Mouse (Mus musculus): ENCODE measurements around the gene Aox1. TPM values are rescaled to one million over a fixed set of nuclear protein-coding genes. Genes with fewer than 3 reads are reported as not detected.

Aox1 gene
- polyA plus RNA-seq, 1 experiment from 2014 or later = 0.07 TPM

DNA sequence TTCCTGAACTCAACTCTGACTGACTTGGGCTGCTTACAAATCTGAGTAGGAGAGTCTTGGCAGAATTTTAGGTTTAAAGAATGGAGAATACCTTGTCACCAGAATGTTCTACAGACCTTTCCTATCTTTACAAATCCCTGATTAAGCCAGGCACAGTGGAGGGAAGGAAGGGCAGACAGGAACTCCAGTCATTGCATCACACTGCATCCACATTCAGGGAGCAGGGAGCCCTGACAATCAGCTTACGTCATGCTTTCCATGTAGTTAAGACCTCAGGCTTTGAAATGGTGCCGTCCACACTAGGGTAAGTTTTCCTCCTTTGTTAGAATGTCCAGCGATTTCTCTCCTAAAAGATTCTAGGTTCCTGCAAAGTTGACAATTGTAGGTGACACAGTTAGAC lies 61.5 kb downstream of the Aox1 start:
- WGBS (ENCODE audit: insufficient replicate concordance) = 45% methylated on average over 3 of the region's 3 CpGs
- Histone ChIP-seq H3K4me3 (no peak overlapping the region), H3K27ac (no peak overlapping the region), H3K36me3 (no peaks in the 10 kb centered on the region), H3K9me3 (replicated peaks) (no peaks in the 10 kb centered on the region), H3K4me1 (no peaks in the 10 kb centered on the region), H3K9ac (no peak overlapping the region), H3K4me2 (no peak overlapping the region), H3K27me3 (replicated peaks) (no peaks in the 10 kb centered on the region)
- ATAC-seq = no peak

DNA sequence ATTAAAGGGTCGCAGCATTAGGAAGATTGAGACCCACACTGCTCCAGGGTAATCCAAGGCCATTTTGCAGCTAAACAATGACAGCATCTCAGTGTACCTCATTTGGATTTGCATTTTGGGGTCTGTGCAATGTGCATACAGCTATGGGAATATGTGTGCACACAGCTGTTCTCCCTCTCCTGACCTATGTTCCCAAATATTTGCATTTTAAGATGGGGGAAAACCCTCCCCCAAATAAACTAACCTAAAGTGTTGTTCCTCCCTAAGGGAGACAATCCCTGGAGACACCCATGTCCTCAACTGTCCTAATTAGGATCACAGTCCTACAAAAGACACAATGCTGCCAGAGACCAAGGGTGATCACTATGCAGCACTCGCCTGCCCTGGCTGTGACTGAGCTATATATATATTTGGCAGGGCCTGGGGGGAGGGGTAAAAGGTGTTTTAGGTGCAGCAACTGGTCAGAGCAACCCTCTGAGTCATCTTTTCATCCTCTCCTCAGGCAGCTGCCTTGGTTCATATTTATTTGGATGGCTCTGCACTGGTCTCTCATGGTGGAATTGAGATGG lies 62.3 kb downstream of the Aox1 start:
- H3K27me3 ChIP-seq (replicated peaks) = no peaks in the 10 kb centered on the region
- no peak overlapping the region for H3K27ac ChIP-seq
- whole genome bisulfite sequencing (ENCODE audit: insufficient replicate concordance) = 43% methylated on average over 2 of the region's 2 CpGs
- H3K4me3 ChIP-seq = no peak overlapping the region
- H3K4me2 ChIP-seq = no peak overlapping the region
- H3K9ac ChIP-seq = no peak overlapping the region
- H3K36me3 ChIP-seq = no peaks in the 10 kb centered on the region
- no peak for ATAC-seq
- no peaks in the 10 kb centered on the region for H3K9me3 ChIP-seq (replicated peaks)
- no peaks in the 10 kb centered on the region for H3K4me1 ChIP-seq

DNA sequence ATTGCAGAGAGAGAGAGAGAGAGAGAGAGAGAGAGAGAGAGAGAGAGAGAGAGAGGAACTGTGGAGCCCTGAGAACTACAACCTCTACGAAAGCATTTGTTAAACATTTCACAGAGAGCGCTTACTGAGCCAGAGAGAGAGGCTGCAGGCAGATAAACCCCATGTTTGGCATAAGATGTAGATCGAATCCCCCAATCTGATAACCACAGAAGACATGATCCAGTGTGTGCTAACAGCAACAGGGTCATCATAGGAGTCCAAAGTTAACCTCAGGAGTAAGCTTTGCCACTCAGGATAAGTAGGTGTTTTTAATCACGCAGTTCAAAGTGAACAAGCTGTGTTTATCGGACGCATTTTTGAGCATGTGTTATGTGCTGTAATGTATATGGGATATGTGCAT lies 67.6 kb downstream of the Aox1 start:
- Histone ChIP-seq H3K9ac (no peak overlapping the region), H3K4me1 (no peaks in the 10 kb centered on the region), H3K27me3 (replicated peaks) (no peaks in the 10 kb centered on the region), H3K36me3 (no peaks in the 10 kb centered on the region), H3K27ac (no peak overlapping the region), H3K4me2 (no peak overlapping the region), H3K4me3 (no peak overlapping the region), H3K9me3 (replicated peaks) (no peaks in the 10 kb centered on the region)
- ATAC-seq = no peak
- 70% methylated on average over 6 of the region's 6 CpGs for WGBS (ENCODE audit: insufficient replicate concordance)

DNA sequence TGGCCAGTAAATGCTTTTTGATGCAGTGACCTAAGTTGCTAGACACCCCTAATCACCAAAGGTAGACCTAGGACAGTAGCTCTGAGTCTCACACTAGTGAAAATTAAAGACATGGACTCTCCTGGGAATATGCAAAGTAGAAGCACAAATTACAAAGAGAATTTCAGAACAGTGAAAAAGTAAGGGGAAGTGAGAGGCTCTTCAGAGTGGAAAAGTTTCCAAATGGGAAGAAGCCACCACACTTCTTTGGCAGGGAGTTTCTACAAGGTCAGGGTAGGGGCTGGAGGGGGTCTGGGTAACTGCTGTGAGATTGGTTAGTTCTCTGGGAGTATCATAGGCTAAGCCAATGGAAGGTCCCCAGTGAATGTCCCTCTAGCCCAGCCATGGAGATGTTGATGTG lies 69.4 kb downstream of the Aox1 start:
- Histone ChIP-seq H3K36me3 (no peaks in the 10 kb centered on the region), H3K4me3 (no peak overlapping the region), H3K4me2 (no peak overlapping the region), H3K27ac (no peak overlapping the region), H3K9ac (no peak overlapping the region), H3K9me3 (replicated peaks) (no peaks in the 10 kb centered on the region), H3K27me3 (replicated peaks) (no peaks in the 10 kb centered on the region), H3K4me1 (no peaks in the 10 kb centered on the region)
- ATAC-seq = no peak

GRCm38 (mm10) chr1:58101531-58102146 lies 71.9 kb downstream of the Aox1 start:
- Histone ChIP-seq H3K4me3 (no peak overlapping the region), H3K27ac (no peak overlapping the region)
- no peak for ATAC-seq

DNA sequence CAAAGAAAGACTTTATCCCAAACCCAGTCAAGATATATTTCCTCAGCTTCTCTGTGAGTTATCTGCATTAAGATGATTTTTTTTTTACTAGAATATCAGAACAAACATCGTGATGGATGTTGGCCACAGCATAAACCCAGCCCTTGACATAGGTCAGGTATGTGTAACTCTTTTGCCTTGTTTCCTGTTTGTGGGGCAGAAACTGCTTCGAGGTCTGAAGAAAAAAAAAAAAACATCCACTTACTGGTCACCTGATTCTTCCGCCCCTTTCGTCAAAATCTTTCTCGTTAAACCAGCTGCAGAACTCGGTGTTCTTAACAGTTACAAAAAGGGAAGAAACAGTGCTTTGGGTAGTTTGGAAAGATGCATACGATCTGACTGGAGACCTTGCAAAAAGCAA lies 72.8 kb downstream of the Aox1 start:
- Histone ChIP-seq H3K9me3 (replicated peaks) (no peaks in the 10 kb centered on the region), H3K4me3 (no peak overlapping the region), H3K4me1 (no peaks in the 10 kb centered on the region), H3K9ac (no peak overlapping the region), H3K27me3 (replicated peaks) (no peaks in the 10 kb centered on the region), H3K36me3 (no peaks in the 10 kb centered on the region), H3K27ac (no peak overlapping the region), H3K4me2 (no peak overlapping the region)
- ATAC-seq = no peak
- WGBS (ENCODE audit: insufficient replicate concordance) = 60% methylated on average over 7 of the region's 7 CpGs

More at GRCm38 (mm10) chr1:58101531-58102146, 71.9 kb downstream of the Aox1 start:
- H3K27me3 ChIP-seq (replicated peaks) = no peaks in the 10 kb centered on the region
- no peak overlapping the region for H3K4me2 ChIP-seq
- H3K9ac ChIP-seq = no peak overlapping the region
- H3K4me1 ChIP-seq = no peaks in the 10 kb centered on the region
- H3K36me3 ChIP-seq = no peaks in the 10 kb centered on the region
- 48% methylated on average over 2 of the region's 2 CpGs for WGBS (ENCODE audit: insufficient replicate concordance)
- no peaks in the 10 kb centered on the region for H3K9me3 ChIP-seq (replicated peaks)

DNA sequence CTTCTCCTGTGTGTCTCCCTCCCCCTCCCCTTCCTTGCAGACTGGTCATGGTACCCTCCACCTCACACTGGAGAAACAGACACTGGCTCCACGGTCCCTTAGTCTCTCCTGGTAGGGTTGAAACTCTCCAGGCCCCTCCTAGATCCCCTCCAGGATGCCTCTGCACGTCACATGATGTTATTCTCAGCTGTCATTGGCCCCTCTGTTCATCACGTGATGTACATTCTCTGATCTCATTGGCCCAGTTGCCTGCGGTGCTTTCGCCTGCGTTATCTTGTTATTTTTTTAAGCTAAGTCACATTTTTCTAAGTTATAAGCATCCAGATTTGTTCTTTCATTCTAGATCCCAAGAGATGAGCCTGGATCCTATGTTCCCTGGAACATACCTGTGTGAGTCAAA lies 76.0 kb downstream of the Aox1 start:
- no peak overlapping the region for H3K27ac ChIP-seq

GRCm38 (mm10) chr1:58107066-58107465 lies 77.3 kb downstream of the Aox1 start:
- Histone ChIP-seq H3K9ac (no peak overlapping the region), H3K36me3 (no peaks in the 10 kb centered on the region), H3K27me3 (replicated peaks) (no peaks in the 10 kb centered on the region), H3K4me3 (no peak overlapping the region), H3K27ac (no peak overlapping the region), H3K4me1 (no peaks in the 10 kb centered on the region), H3K9me3 (replicated peaks) (no peaks in the 10 kb centered on the region), H3K4me2 (no peak overlapping the region)
- 56% methylated on average over 2 of the region's 2 CpGs for WGBS (ENCODE audit: insufficient replicate concordance)
- no peak for ATAC-seq

More for the DNA sequence above, 76.0 kb downstream of the Aox1 start:
- ATAC-seq = no peak
- no peaks in the 10 kb centered on the region for H3K36me3 ChIP-seq
- no peaks in the 10 kb centered on the region for H3K27me3 ChIP-seq (replicated peaks)
- H3K4me3 ChIP-seq = no peak overlapping the region
- H3K9me3 ChIP-seq (replicated peaks) = no peaks in the 10 kb centered on the region
- H3K4me1 ChIP-seq = no peaks in the 10 kb centered on the region
- no peak overlapping the region for H3K4me2 ChIP-seq
- 68% methylated on average over 6 of the region's 6 CpGs for WGBS (ENCODE audit: insufficient replicate concordance)
- H3K9ac ChIP-seq = no peak overlapping the region

- H3K4me1 ChIP-seq = no peaks in the 10 kb centered on the region
- 76% methylated on average over 5 of the region's 5 CpGs for WGBS (ENCODE audit: insufficient replicate concordance)
- no peaks in the 10 kb centered on the region for H3K27me3 ChIP-seq (replicated peaks)
- H3K27ac ChIP-seq = no peak overlapping the region
- H3K36me3 ChIP-seq = no peaks in the 10 kb centered on the region
- H3K9me3 ChIP-seq (replicated peaks) = no peaks in the 10 kb centered on the region
- ATAC-seq = no peak
- no peak overlapping the region for H3K4me3 ChIP-seq
- no peak overlapping the region for H3K4me2 ChIP-seq
- no peak overlapping the region for H3K9ac ChIP-seq
Measured at GRCm38 (mm10) chr1:58110241-58110640, 80.5 kb downstream of the Aox1 start.

GRCm38 (mm10) chr1:58111315-58111714 lies 81.6 kb downstream of the Aox1 start:
- no peak overlapping the region for H3K4me2 ChIP-seq
- H3K27me3 ChIP-seq (replicated peaks) = no peaks in the 10 kb centered on the region
- H3K4me3 ChIP-seq = no peak overlapping the region
- no peaks in the 10 kb centered on the region for H3K4me1 ChIP-seq
- no peak overlapping the region for H3K27ac ChIP-seq
- H3K9ac ChIP-seq = no peak overlapping the region
- ATAC-seq = no peak
- H3K36me3 ChIP-seq = no peaks in the 10 kb centered on the region
- WGBS (ENCODE audit: insufficient replicate concordance) = 78% methylated on average over 3 of the region's 4 CpGs
- H3K9me3 ChIP-seq (replicated peaks) = no peaks in the 10 kb centered on the region

- Histone ChIP-seq H3K27ac (no peak within 1 kb of the TSS), H3K4me1 (no peaks in the 10 kb centered on the region), H3K9me3 (replicated peaks) (no peaks in the 10 kb centered on the region), H3K27me3 (replicated peaks) (no peaks in the 10 kb centered on the region), H3K4me2 (no peak within 1 kb of the TSS), H3K36me3 (no peaks in the 10 kb centered on the region), H3K4me3 (no peak within 1 kb of the TSS), H3K9ac (no peak within 1 kb of the TSS)
- ATAC-seq = no peak
- WGBS (ENCODE audit: insufficient replicate concordance) = 12% methylated on average over 11 of the region's 11 CpGs
Measured at GRCm38 (mm10) chr1:58112880-58113279, 83.1 kb downstream of the Aox1 start, which contains the start of gene Aox3. Gene Aox3, plus strand, starts transcription at chr1:58113130.

DNA sequence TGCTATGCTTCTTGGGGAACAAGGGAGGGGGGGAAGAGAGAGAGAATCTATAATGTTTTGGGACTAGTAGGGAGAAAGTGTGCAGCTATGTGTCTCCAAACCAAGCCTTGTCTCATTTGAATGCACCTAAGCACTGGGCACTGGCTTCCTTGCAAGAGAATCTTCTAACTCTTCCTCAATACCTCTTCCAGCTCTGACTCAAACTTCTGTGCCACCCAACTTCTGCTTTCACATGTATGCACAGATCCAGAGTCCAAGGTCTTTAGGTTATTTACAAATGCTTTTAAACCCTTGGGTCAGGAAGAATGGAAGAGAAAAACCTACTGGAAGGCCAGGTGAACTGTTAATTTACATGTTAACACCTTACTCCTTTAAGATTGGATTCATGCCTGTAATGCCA lies 83.7 kb downstream of the Aox1 start:
- Histone ChIP-seq H3K4me3 (no peak overlapping the region), H3K4me2 (no peak overlapping the region), H3K36me3 (no peaks in the 10 kb centered on the region), H3K27me3 (replicated peaks) (no peaks in the 10 kb centered on the region), H3K9me3 (replicated peaks) (no peaks in the 10 kb centered on the region), H3K9ac (no peak overlapping the region), H3K27ac (no peak overlapping the region), H3K4me1 (no peaks in the 10 kb centered on the region)
- ATAC-seq = no peak

- Histone ChIP-seq H3K4me1 (no peaks in the 10 kb centered on the region), H3K4me2 (no peak overlapping the region), H3K27ac (no peak overlapping the region), H3K36me3 (no peaks in the 10 kb centered on the region), H3K9ac (no peak overlapping the region), H3K27me3 (replicated peaks) (no peaks in the 10 kb centered on the region), H3K4me3 (no peak overlapping the region), H3K9me3 (replicated peaks) (no peaks in the 10 kb centered on the region)
- 62% methylated on average over 6 of the region's 6 CpGs for WGBS (ENCODE audit: insufficient replicate concordance)
- ATAC-seq = no peak
Measured at GRCm38 (mm10) chr1:58114021-58114560, 84.4 kb downstream of the Aox1 start.

Measured in liver, embryonic 12.5 days (tissue).